In the genomic region with DNA sequence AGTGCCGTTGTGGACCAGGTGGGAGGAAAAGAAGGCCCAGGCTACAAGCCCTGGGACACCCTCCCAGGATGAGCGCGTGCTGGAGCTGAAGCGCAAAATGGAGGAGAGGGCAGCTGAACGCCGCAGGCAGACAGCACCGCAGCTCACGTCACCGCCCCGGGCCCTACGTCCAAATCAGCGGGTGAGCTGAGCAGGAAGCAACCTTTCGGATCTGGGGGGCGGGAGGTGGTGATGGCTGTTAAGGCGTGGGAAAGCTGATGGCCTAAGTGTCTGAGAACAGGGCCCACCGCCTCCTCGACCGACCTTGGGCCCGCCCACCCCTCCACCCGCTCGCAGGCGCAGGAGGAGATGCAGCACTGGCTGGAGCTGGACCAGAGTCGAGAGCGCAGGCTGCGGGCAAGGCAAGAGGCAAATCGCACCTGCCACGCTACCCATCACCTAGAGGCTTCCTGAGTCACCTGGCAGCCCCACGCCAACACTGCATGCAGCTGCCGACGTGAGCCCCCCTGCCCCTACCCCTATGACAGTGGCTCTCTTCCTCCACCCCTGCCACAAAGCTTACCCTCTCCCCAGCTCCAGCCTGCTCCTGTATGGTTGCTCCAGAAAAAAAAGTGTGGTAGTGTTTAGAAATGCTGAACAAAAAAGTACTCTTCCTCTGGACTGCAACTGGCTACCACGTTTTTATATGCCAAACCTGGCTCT, we compare ENCODE assay signal across 8 mouse cellular contexts. TPM values are rescaled to one million over a fixed set of nuclear protein-coding genes. Genes with fewer than 3 reads are reported as not detected.
DNase-seq lines count a peak whose midpoint lies in the region; ATAC-seq and TF ChIP-seq lines count a peak whose summit lies in the region.

No protein-coding gene starts in this region.

- DNase-seq in kidney, adult 2 months: peak; percentile 6
- DNase-seq in kidney, adult 8-10 months: no peak
- peak; percentile 50 to 55 for DNase-seq in cerebellum, adult 2 months
- peak; percentile 15 for DNase-seq in lung, adult 2 months
- DNase-seq in thymus, postnatal 4 days: peak; percentile 65

- H3K4me2 ChIP-seq in forebrain, embryonic 16.5 days (ENCODE audit: low read length): peak overlapping the region; percentile 48
- peak overlapping the region; percentile 68 for H3K4me2 ChIP-seq in intestine, postnatal 0 days (replicated peaks; ENCODE audit: low read depth)

- H3K9ac ChIP-seq in forebrain, embryonic 16.5 days (replicated peaks; ENCODE audit: low read depth, low read length): peak overlapping the region; percentile 59
- H3K9ac ChIP-seq in intestine, postnatal 0 days (ENCODE audit: low read depth, low read length): peak overlapping the region; percentile 31; the same call in 1 of the 2 replicates

- no peaks in the 10 kb centered on the region for H3K27me3 ChIP-seq in kidney, adult 2 months (replicated peaks; ENCODE audit: control insufficient read depth, insufficient read depth, low read length)
- H3K27me3 ChIP-seq in cerebellum, adult 2 months (ENCODE audit: control insufficient read depth, insufficient read depth, low read length): no peaks in the 10 kb centered on the region
- H3K27me3 ChIP-seq in forebrain, embryonic 16.5 days (replicated peaks; ENCODE audit: control insufficient read depth, insufficient read depth, low read length): no peaks in the 10 kb centered on the region
- 0 out of 2 replicates have a peak, but pooled peaks cover 2% of the 10 kb centered on the region for H3K27me3 ChIP-seq in intestine, postnatal 0 days (replicated peaks; ENCODE audit: control insufficient read depth, insufficient read depth, low read length)

- no peaks in the 10 kb centered on the region for H3K9me3 ChIP-seq in forebrain, embryonic 16.5 days (ENCODE audit: control insufficient read depth, low read length)
- no peaks in the 10 kb centered on the region for H3K9me3 ChIP-seq in intestine, postnatal 0 days (ENCODE audit: control insufficient read depth)

- peak; percentile 64 for ATAC-seq in forebrain, embryonic 16.5 days
- 0 out of 2 replicates have a peak, but pooled peaks have one; percentile 33 for ATAC-seq in intestine, postnatal 0 days

- TF ChIP-seq CTCF in kidney, adult 2 months (conservative IDR thresholded peaks at IDR 0.05; ENCODE audit: insufficient read depth, insufficient read length, low read depth, low read length): no peak
- TF ChIP-seq CTCF in cerebellum, adult 2 months (IDR thresholded peaks at IDR 0.05; ENCODE audit: borderline replicate concordance, insufficient read depth, low read depth, low read length): no peak
- TF ChIP-seq CTCF in intestine, postnatal 0 days (IDR thresholded peaks at IDR 0.05; ENCODE audit: low read depth): no peak
- TF ChIP-seq CTCF in lung, adult 2 months (IDR thresholded peaks at IDR 0.05; ENCODE audit: insufficient read depth, low read length): no peak
- TF ChIP-seq CTCF in olfactory bulb, adult 2 months (IDR thresholded peaks at IDR 0.05; ENCODE audit: insufficient read depth, low read depth, low read length): no peak

- no peak for TF ChIP-seq POLR2A in kidney, adult 2 months (IDR thresholded peaks at IDR 0.05; ENCODE audit: low read depth, low read length)
- TF ChIP-seq POLR2A in cerebellum, adult 2 months (IDR thresholded peaks at IDR 0.05; ENCODE audit: borderline replicate concordance, insufficient read depth, low read length): 0 out of 2 replicates have a peak, but pooled peaks have one; percentile 12
- TF ChIP-seq POLR2A in lung, adult 2 months (IDR thresholded peaks at IDR 0.05; ENCODE audit: borderline replicate concordance, extremely low read depth, low read depth, low read length): no peak
- no peak for TF ChIP-seq POLR2A in olfactory bulb, adult 2 months (IDR thresholded peaks at IDR 0.05; ENCODE audit: insufficient read depth, low read depth, low read length)

- no peak overlapping the region for H3K27ac ChIP-seq in kidney, adult 2 months (ENCODE audit: insufficient read depth, low read depth, low read length)
- no peak overlapping the region for H3K27ac ChIP-seq in cerebellum, adult 2 months (ENCODE audit: insufficient read depth, low read length)
- no peak overlapping the region for H3K27ac ChIP-seq in forebrain, embryonic 16.5 days (ENCODE audit: low read length)
- no peak overlapping the region for H3K27ac ChIP-seq in intestine, postnatal 0 days (ENCODE audit: low read depth, low read length)
- H3K27ac ChIP-seq in olfactory bulb, adult 2 months (ENCODE audit: insufficient read depth, low read depth, low read length): no peak overlapping the region

- H3K4me1 ChIP-seq in kidney, adult 2 months (ENCODE audit: control insufficient read depth, insufficient read depth, low read length): no peaks in the 10 kb centered on the region
- no peaks in the 10 kb centered on the region for H3K4me1 ChIP-seq in cerebellum, adult 2 months (ENCODE audit: control insufficient read depth, insufficient read depth, low read length)
- peaks cover 9% of the 10 kb centered on the region for H3K4me1 ChIP-seq in forebrain, embryonic 16.5 days (replicated peaks; ENCODE audit: control insufficient read depth, insufficient read depth, low read length)
- H3K4me1 ChIP-seq in intestine, postnatal 0 days (replicated peaks; ENCODE audit: control insufficient read depth, insufficient read depth, low read length): no peaks in the 10 kb centered on the region
- 0 out of 2 replicates have a peak, but pooled peaks cover 2% of the 10 kb centered on the region for H3K4me1 ChIP-seq in lung, adult 2 months (ENCODE audit: control insufficient read depth, insufficient read depth, low read length)
- H3K4me1 ChIP-seq in olfactory bulb, adult 2 months (ENCODE audit: control insufficient read depth, insufficient read depth, low read length): peaks cover 15% of the 10 kb centered on the region

- WGBS in kidney, adult 2 months: 11% methylated on average over 31 of the region's 31 CpGs
- WGBS in cerebellum, adult 2 months: 13% methylated on average over 31 of the region's 31 CpGs
- WGBS in forebrain, embryonic 16.5 days: 12% methylated on average over 31 of the region's 31 CpGs
- 11% methylated on average over 31 of the region's 31 CpGs for WGBS in intestine, postnatal 0 days
- WGBS in lung, adult 2 months: 15% methylated on average over 31 of the region's 31 CpGs
- 15% methylated on average over 31 of the region's 31 CpGs for WGBS in olfactory bulb, adult 2 months

- H3K4me3 ChIP-seq in kidney, adult 2 months (ENCODE audit: insufficient read depth, low read depth, low read length): no peak overlapping the region; the same call in 1 of the 2 replicates
- H3K4me3 ChIP-seq in cerebellum, adult 2 months (replicated peaks; ENCODE audit: insufficient read depth, low read depth, low read length): peak overlapping the region; percentile 45
- peak overlapping the region; percentile 33 for H3K4me3 ChIP-seq in forebrain, embryonic 16.5 days (replicated peaks; ENCODE audit: low read length)
- peak overlapping the region; percentile 25 for H3K4me3 ChIP-seq in intestine, postnatal 0 days (ENCODE audit: low read depth, low read length)
- no peak overlapping the region for H3K4me3 ChIP-seq in lung, adult 2 months (replicated peaks; ENCODE audit: extremely low read depth, low read depth, low read length)
- peak overlapping the region; percentile 28 for H3K4me3 ChIP-seq in olfactory bulb, adult 2 months (ENCODE audit: insufficient read depth, low read depth, low read length)

- no peaks in the 10 kb centered on the region for H3K36me3 ChIP-seq in kidney, adult 2 months (ENCODE audit: control insufficient read depth, insufficient read depth, low read length)
- no peaks in the 10 kb centered on the region for H3K36me3 ChIP-seq in forebrain, embryonic 16.5 days (ENCODE audit: control insufficient read depth, insufficient read depth)
- no peaks in the 10 kb centered on the region for H3K36me3 ChIP-seq in intestine, postnatal 0 days (ENCODE audit: control insufficient read depth, insufficient read depth)

RNA-seq across cellular contexts. Expression of a gene that starts 9.1 kb away (rescaled TPM):
- polyA plus RNA-seq in kidney, adult 2 months (2012; rRNA removed): 47.5 and 49.9 TPM in 2 replicates
- 77.5 and 80.0 TPM in 2 replicates for polyA plus RNA-seq in cerebellum, adult 2 months (2012; rRNA removed)
- 150 and 153 TPM in 2 replicates for polyA plus RNA-seq in forebrain, embryonic 16.5 days (2015; fragmentation: Nextera tagmentation; extraction: Ambion mirVana)
- 62.3 and 65.0 TPM in 2 replicates for polyA plus RNA-seq in intestine, postnatal 0 days (2015; fragmentation: Nextera tagmentation; extraction: Ambion mirVana)
- polyA plus RNA-seq in lung, adult 2 months (2012; rRNA removed): 39.7 and 57.4 TPM in 2 replicates
- 159 TPM in 1 of 2 replicates, not detected in the other for polyA plus RNA-seq in olfactory bulb, adult 2 months (2012; ENCODE audit: insufficient read depth, insufficient read length, low replicate concordance, missing spikeins)

RNA-seq across cellular contexts. Expression of a gene that starts 38.6 kb away (rescaled TPM):
- 0.05 TPM in 1 of 2 replicates, not detected in the other for polyA plus RNA-seq in kidney, adult 2 months (2012; rRNA removed)
- polyA plus RNA-seq in cerebellum, adult 2 months (2012; rRNA removed): 1.4 and 1.7 TPM in 2 replicates
- 0.26 TPM in 1 of 2 replicates, not detected in the other for polyA plus RNA-seq in forebrain, embryonic 16.5 days (2015; fragmentation: Nextera tagmentation; extraction: Ambion mirVana)
- polyA plus RNA-seq in intestine, postnatal 0 days (2015; fragmentation: Nextera tagmentation; extraction: Ambion mirVana): not detected in 2 replicates
- 1.3 and 1.8 TPM in 2 replicates for polyA plus RNA-seq in lung, adult 2 months (2012; rRNA removed)
- polyA plus RNA-seq in olfactory bulb, adult 2 months (2012; ENCODE audit: insufficient read depth, insufficient read length, low replicate concordance, missing spikeins): not detected in 2 replicates

RNA-seq across cellular contexts. Expression of a gene that starts 38.8 kb away (rescaled TPM):
- 0.33 and 0.36 TPM in 2 replicates for polyA plus RNA-seq in kidney, adult 2 months (2012; rRNA removed)
- polyA plus RNA-seq in cerebellum, adult 2 months (2012; rRNA removed): 62.9 and 69.5 TPM in 2 replicates
- 4.4 and 5.2 TPM in 2 replicates for polyA plus RNA-seq in forebrain, embryonic 16.5 days (2015; fragmentation: Nextera tagmentation; extraction: Ambion mirVana)
- 0.05 and 0.07 TPM in 2 replicates for polyA plus RNA-seq in intestine, postnatal 0 days (2015; fragmentation: Nextera tagmentation; extraction: Ambion mirVana)
- 4.5 and 6.4 TPM in 2 replicates for polyA plus RNA-seq in lung, adult 2 months (2012; rRNA removed)
- not detected in 2 replicates for polyA plus RNA-seq in olfactory bulb, adult 2 months (2012; ENCODE audit: insufficient read depth, insufficient read length, low replicate concordance, missing spikeins)

RNA-seq across cellular contexts. Expression of a gene that starts 42.7 kb away (rescaled TPM):
- polyA plus RNA-seq in kidney, adult 2 months (2012; rRNA removed): 37.5 and 39.0 TPM in 2 replicates
- 45.5 and 52.2 TPM in 2 replicates for polyA plus RNA-seq in cerebellum, adult 2 months (2012; rRNA removed)
- 16.3 and 17.1 TPM in 2 replicates for polyA plus RNA-seq in forebrain, embryonic 16.5 days (2015; fragmentation: Nextera tagmentation; extraction: Ambion mirVana)
- polyA plus RNA-seq in intestine, postnatal 0 days (2015; fragmentation: Nextera tagmentation; extraction: Ambion mirVana): 4.3 and 5.6 TPM in 2 replicates
- 38.6 and 45.8 TPM in 2 replicates for polyA plus RNA-seq in lung, adult 2 months (2012; rRNA removed)
- polyA plus RNA-seq in olfactory bulb, adult 2 months (2012; ENCODE audit: insufficient read depth, insufficient read length, low replicate concordance, missing spikeins): not detected in 2 replicates

Comparison
In these comparisons a context has a peak if more than half of its experiments do, and no peak if none do; other contexts are left out.
1. DNase-seq: peak in kidney, adult 2 months (single experiment), cerebellum, adult 2 months (2 of 2), lung, adult 2 months (single experiment) and thymus, postnatal 4 days (single experiment); none in kidney, adult 8-10 months (0 of 2).
2. H3K4me3 ChIP-seq: peak in cerebellum, adult 2 months (single experiment), forebrain, embryonic 16.5 days (single experiment), intestine, postnatal 0 days (single experiment) and olfactory bulb, adult 2 months (single experiment); none in kidney, adult 2 months (single experiment) and lung, adult 2 months (single experiment).